Mouse (Mus musculus) adrenal gland, postnatal 10 days (tissue): ENCODE results near the gene Zfp82. TPM values are rescaled to one million over a fixed set of nuclear protein-coding genes. Genes with fewer than 3 reads are reported as not detected.

Source experiments
- DNase-seq: peaks from one replicate; pipeline ENCODE4 v3.0.0; 2021; ENCODE audit warnings: mixed read lengths
- microRNA-seq: library from miRNA; unstranded; fragments of <30 nt; microRNA quantifications from one replicate; pipeline ENCODE4 v1.2.0, GENCODE M21; 2021
- total RNA-seq, 2 experiments: library from RNA; stranded (reverse); gene quantifications; 2 replicates each; pipeline ENCODE4 v1.2.3; 2021

Gene Zfp82
- total RNA-seq, 2 experiments from 2014 or later, result 1.4 to 2.2 TPM

GRCm38 (mm10) chr7:30048126-30048525 lies 24.6 kb downstream of the Zfp82 start:
- DNase-seq, result no peak

- DNase-seq, result no peak
These were observed 28.3 kb downstream of the Zfp82 start for GRCm38 (mm10) chr7:30044354-30044753.

- DNase-seq, result no peak
These were observed 38.4 kb downstream of the Zfp82 start for GRCm38 (mm10) chr7:30034331-30034730.

- DNase-seq, result no peak
These were observed 41.3 kb downstream of the Zfp82 start for GRCm38 (mm10) chr7:30031379-30031778.

GRCm38 (mm10) chr7:30030677-30031076 lies 42.0 kb downstream of the Zfp82 start:
- DNase-seq, result peak; percentile 22

DNA sequence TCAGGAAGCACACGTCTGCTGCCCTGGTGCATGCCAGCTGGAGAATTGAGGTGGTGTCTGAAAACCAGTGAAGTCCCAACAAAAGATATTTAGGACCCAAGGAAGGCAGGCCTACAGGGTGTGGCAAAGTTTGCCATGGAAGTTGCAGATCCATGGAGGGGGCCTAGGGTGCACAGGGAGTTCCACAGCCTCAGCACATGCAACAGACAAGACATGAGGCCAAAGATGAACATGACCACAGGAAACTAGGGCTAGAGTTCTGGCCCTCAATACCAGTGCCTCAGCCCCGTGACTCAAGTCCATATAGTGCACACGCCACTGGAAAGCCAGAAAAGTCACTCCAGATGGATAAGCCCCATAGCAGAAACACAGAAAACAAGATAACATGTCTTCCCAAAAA lies 44.1 kb downstream of the Zfp82 start:
- no peak for DNase-seq

- no peak for DNase-seq
These were observed 45.4 kb downstream of the Zfp82 start for GRCm38 (mm10) chr7:30027331-30027730.

DNA sequence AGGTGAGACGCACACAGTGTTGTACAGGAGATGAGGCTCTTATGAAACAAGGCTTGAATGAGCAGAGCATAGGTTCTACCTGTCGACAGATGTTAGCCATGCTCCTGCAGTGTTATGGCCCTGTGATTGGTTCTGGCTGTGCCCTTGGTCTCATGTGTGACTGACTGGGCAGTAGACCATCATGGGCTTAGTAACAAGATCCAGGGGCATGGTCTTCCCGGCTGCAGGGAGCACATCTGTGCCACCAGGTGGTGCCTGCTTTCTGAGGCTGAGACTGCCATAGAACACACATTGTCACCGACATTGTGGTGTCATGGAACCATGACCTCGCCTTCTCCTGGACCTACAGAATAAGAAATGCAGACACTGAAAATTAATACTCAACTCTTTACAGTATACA lies 47.3 kb downstream of the Zfp82 start:
- no peak for DNase-seq

DNA sequence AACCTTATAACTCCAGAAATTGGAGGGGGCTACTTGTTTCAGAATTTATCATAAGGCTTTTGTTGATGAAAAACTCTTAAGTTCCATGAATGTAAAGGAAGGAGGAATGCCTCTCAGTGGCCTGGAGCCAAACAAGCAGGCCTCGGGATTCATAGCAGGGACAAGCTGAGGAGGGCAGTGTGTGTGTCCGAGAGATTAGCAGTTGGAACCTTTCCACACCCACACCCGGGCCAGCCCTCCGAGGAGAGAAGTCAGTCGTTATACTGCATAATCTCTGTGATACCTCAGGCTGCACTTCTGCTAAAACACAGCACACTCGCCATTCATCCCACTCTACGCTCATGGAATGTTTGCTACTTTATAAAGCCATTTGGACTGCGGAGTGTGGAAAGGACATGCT lies 48.9 kb downstream of the Zfp82 start:
- DNase-seq, result no peak

DNA sequence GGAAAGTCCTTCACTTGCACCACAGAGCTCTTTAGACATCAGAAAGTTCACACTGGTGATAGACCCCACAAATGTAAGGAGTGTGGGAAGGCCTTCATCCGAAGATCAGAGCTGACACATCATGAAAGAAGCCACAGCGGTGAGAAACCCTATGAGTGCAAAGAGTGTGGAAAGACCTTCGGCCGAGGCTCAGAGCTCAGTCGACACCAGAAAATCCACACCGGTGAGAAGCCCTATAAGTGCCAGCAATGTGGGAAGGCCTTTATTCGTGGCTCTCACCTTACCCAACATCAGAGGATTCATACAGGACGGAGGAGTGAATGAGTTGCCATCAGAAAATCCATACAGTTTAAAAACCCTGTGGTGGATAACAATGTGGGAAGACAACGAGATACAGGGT lies 49.4 kb downstream of the Zfp82 start:
- DNase-seq, result no peak

- DNase-seq, result no peak
These were observed 53.2 kb downstream of the Zfp82 start for GRCm38 (mm10) chr7:30019543-30019942.

- DNase-seq, result no peak
These were observed 55.5 kb downstream of the Zfp82 start for GRCm38 (mm10) chr7:30017226-30017625.

DNA sequence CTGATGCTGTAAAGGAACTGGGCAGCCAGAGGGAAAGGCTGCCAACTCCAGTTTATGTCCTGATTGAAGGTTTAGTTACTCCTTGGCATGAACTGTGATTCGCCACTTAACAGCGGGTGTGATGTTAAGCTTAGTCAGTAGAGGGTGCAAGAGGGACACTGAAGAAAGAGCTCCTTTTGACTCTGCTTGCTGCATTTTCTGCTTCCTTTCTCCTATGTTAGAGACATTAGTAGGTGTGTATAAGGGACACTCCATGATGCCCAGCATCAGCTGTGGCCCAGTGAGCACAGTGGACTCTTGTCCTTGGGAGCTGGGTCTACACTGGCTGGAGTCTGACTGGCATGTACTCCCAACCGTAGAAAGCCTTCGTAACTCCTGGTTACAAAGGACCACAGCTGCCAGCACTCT lies 59.7 kb downstream of the Zfp82 start:
- peak; percentile 69 for DNase-seq

DNA sequence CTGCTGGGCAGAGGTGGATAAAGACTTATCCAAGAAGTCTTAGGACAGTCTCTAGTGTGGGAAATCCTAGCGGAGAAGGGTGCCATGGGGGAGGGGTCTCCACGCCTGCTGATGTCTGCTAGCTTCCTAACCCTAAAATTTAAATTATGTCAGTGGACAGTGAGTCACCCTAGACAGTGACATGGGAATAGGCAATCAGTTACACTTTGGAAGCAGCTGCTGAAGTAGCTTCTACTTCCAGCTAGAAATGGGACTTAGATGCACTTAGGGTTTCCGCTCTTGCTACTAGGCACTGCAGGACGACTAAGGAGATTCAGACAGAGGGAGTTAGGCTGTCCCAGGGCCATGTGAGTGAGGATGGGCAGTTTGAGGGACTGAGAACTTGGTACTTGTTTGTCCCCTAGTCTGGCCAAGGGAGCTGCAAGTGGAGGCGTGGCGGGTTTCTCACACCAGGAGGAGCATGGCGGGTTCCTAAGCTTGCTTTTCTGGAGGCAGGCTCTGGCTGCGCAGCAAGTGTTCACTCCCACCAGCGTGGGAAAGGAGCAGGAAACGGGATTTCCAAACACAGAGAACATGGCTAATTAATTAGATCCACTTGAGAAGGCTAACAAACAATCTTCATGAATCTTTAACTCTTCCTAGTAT lies 62.0 kb downstream of the Zfp82 start:
- no peak for DNase-seq

DNA sequence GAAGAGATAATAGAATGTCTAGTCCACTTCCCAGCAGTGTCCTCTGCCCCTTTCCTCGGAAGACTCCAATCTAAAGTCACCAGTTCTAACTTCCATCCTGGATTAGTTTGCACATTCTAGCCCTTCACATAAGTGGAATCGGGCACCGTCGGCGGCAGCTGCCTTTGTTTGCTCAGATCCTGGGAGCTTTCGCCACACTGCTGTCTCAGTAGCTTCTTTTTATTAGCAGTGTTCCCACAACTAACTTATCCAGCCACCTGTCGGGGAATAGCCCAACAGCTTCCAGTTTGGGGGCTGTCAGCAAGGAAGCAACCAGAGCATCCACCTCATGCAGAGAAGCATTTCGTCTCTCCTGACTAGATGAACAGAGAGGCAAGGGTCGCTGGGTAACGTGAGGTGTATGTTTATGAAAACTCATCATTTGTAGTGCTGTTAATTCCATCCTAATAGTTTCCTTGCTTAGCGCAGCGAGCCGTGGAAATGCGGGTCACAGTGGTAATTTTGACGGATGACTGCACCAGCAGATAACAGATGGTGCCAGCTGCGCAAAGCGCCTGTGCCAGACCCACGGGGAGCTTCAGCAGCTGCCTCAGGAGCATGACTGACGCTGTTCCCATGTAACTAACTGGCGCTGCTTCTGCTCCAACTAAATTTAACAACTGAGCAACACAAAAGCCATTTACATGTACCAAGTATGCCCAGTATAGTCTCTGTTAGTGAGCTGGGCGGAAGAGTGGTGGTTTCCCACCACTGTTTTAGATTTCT lies 63.2 kb downstream of the Zfp82 start:
- DNase-seq, result no peak

- DNase-seq, result no peak
These were observed 64.5 kb downstream of the Zfp82 start for GRCm38 (mm10) chr7:30008020-30008690.

DNA sequence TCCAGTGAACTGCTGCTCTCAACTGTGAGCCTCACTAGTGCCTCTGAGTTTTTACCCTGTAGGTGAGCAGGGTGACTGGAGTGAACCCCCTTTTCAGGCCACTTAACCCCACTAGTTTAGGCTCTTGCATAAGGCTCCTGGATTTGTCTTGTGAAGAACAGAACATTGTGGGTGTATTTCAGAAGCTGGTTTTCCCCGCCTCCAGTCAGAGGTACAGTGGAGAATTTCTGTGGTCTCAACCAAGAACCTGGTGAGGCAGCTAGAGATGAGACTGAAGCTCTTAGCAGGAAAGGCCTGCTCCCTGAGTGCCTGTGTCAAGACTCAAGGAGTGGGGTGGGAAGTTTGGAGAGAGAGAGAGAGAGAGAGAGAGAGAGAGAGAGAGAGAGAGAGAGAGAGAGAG lies 65.1 kb downstream of the Zfp82 start:
- DNase-seq, result no peak

Small RNA genes lying within 50 kb of the gene (microRNA-seq; reads per million reads assigned to microRNA genes)
- gene Gm23368, result not detected

Other genes with a start within 250 kb of the Zfp82 start
- 1 to 10 TPM in 1 of 2 experiments, under 1 TPM in 1; 0.87 to 1.2 TPM for gene Zfp940, start 219.2 kb downstream of the Zfp82 start, total RNA-seq
- gene Zfp420, start 212.9 kb downstream of the Zfp82 start, total RNA-seq, result 1 to 10 TPM; 3.6 to 4.3 TPM
- gene Zfp27, start 166.3 kb downstream of the Zfp82 start, total RNA-seq, result 10 to 100 TPM; 10.6 to 13.0 TPM
- 1 to 10 TPM; 6.6 to 8.1 TPM for gene Zfp383, start 164.7 kb downstream of the Zfp82 start, total RNA-seq
- gene Zfp74, start 118.8 kb downstream of the Zfp82 start, total RNA-seq, result 10 to 100 TPM in 1 of 2 experiments, 1 to 10 TPM in 1; 7.3 to 11.4 TPM
- 10 to 100 TPM; 17.0 to 19.8 TPM for gene Zfp568, start 88.9 kb downstream of the Zfp82 start, total RNA-seq
- 1 to 10 TPM; 2.3 to 2.8 TPM for gene Zfp14, start 21.5 kb downstream of the Zfp82 start, total RNA-seq
- gene Gm26920, start 17.5 kb upstream of the Zfp82 start, total RNA-seq, result under 1 TPM; 0.63 to 0.73 TPM
- gene Zfp566, start 17.6 kb upstream of the Zfp82 start, total RNA-seq, result 1 to 10 TPM; 1.8 to 2.2 TPM
- gene Zfp260, start 21.9 kb upstream of the Zfp82 start, total RNA-seq, result 10 to 100 TPM; 42.0 to 44.7 TPM
- gene Zfp382, start 49.0 kb upstream of the Zfp82 start, total RNA-seq, result 1 to 10 TPM; 4.1 to 6.5 TPM
- gene Zfp146, start 96.8 kb upstream of the Zfp82 start, total RNA-seq, result 10 to 100 TPM; 57.4 to 65.2 TPM
- 1,000 to 10,000 TPM; 1,474 to 1,616 TPM for gene Cox7a1, start 111.2 kb upstream of the Zfp82 start, total RNA-seq
- gene Capns1, start 125.9 kb upstream of the Zfp82 start, total RNA-seq, result 100 to 1,000 TPM; 444 to 475 TPM
- gene Polr2i, start 159.0 kb upstream of the Zfp82 start, total RNA-seq, result 100 to 1,000 TPM; 103 to 108 TPM
- gene Tbcb, start 159.4 kb upstream of the Zfp82 start, total RNA-seq, result 10 to 100 TPM; 73.6 to 81.0 TPM
- gene Ovol3, start 162.8 kb upstream of the Zfp82 start, total RNA-seq, result not detected
- gene Thap8, start 207.2 kb upstream of the Zfp82 start, total RNA-seq, result under 1 TPM; 0.61 to 0.63 TPM
- 10 to 100 TPM; 12.1 to 14.3 TPM for gene Wdr62, start 207.5 kb upstream of the Zfp82 start, total RNA-seq
- gene Clip3, start 218.8 kb upstream of the Zfp82 start, total RNA-seq, result 10 to 100 TPM; 31.6 to 36.5 TPM
- 10 to 100 TPM; 46.8 to 49.0 TPM for gene Alkbh6, start 235.8 kb upstream of the Zfp82 start, total RNA-seq
- 10 to 100 TPM; 17.6 to 22.3 TPM for gene Syne4, start 241.9 kb upstream of the Zfp82 start, total RNA-seq
- gene E130208F15Rik, start 248.8 kb upstream of the Zfp82 start, total RNA-seq, result 1 to 10 TPM; 2.8 TPM